Mouse (Mus musculus) frontal cortex, postnatal 25 days (tissue): ENCODE measurements at regions not wholly inside any gene's neighbourhood (a gene's known extent, or its start where the extent isn't known, plus 50 kb on each side); places are given as distances from the start of the nearest gene placed in this dataset.
"Not testable (repeated sequence)": the region's sequence is repeated elsewhere in the genome, so short reads cannot be mapped to it uniquely, and the experiment has no call there.

Source experiments
- DNase-seq, 2 experiments: peaks; one replicate each; pipeline ENCODE4 v3.0.0; 2022; ENCODE audit warnings: low spot score in 2 of 2

GRCm38 (mm10) chr12:109749256-109749655 lies 149.1 kb upstream of the Rtl1 start:
- no peak for DNase-seq

DNA sequence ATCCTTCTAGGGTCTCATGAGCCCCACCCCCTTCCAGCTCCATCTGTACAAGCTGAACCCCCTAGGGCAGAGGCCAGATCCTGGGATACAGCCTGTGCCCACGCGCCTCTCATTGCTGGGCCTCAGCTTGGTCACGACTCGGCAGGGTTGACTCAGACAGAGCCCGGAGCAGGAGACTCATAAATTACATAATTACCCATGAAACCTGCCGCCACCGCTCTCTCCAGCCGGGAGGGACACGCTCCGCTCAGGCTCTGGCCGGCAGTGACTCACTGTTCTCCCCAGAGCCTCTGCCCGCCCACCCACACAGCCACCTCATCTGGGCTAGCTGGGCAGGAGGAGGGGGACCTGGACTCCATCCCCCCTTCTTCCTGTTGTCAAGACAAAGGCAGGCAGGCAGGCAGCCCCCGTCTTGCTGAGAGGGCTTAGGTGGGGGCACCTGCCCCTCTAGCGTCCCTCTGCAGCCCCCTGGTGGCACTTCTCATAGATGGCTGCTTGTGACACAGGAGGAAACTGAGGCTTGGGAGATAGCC lies 149.6 kb upstream of the Rtl1 start:
- peak; percentile 53 to 62 for DNase-seq

DNA sequence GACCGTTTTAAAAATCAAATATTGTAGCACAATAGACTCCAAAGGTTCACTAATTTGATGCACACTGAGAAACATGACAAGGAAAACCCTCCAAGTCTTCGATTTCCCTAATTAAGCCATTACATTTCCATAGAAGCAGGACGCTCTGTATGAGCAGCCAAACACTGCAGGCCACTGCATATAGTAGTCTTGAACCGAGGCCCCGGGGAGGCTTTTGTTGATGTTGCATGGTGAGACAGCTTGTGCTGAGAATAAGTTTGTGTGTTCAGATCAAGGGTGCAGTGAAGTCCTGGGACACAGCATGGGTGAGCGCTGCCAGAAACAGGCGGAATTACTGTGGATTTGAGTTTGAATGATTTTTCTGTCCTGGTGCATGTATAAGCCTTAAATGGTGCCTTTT lies 154.9 kb upstream of the Rtl1 start:
- no peak for DNase-seq

DNA sequence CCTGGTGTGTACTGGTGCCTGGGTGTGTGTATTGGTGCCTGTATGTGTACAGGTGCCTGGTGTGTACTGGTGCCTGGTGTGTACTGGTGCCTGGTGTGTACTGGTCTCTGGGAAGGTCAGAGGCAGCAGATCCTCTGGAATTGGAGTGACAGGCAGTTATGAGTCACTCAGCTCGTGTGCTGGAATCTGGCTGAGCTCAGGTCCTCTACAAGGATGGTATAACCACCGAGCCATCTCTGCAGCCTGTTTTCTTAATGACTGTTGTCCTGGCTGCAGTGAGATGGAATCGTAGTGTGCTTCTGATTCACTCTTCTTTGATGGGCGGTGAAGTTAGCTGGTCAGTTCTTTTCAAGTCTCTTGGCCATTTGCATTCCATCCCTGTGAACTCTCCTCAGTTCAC lies 164.2 kb upstream of the Rtl1 start:
- DNase-seq = no peak

- not testable (repeated sequence) for DNase-seq
These were observed 166.5 kb upstream of the Rtl1 start for GRCm38 (mm10) chr12:109766602-109767001.

GRCm38 (mm10) chr12:109772543-109772942 lies 172.4 kb upstream of the Rtl1 start:
- no peak for DNase-seq

DNA sequence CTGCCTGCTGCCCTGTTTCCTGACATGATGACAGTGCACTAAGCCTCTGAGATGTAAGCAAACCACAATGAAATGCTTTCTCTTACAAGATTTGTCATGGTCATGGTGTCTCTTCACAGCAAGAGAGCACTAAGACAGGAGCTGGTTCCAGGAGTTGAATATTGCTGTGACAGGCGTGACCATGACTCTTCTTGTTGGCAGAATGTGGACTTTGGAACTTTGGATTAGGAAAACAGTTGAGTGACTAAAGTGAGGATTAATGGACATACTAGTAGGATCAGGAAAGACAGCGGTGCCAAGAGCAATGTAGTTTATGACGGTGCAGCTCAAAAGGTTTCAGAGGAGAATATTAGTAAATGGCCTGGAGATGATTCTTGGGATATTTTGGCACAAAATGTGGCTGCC lies 173.8 kb upstream of the Rtl1 start:
- no peak for DNase-seq

GRCm38 (mm10) chr12:109798846-109799245 lies 198.7 kb upstream of the Rtl1 start:
- DNase-seq = no peak

- DNase-seq = no peak
These were observed 199.3 kb upstream of the Rtl1 start for GRCm38 (mm10) chr12:109799395-109799794.

DNA sequence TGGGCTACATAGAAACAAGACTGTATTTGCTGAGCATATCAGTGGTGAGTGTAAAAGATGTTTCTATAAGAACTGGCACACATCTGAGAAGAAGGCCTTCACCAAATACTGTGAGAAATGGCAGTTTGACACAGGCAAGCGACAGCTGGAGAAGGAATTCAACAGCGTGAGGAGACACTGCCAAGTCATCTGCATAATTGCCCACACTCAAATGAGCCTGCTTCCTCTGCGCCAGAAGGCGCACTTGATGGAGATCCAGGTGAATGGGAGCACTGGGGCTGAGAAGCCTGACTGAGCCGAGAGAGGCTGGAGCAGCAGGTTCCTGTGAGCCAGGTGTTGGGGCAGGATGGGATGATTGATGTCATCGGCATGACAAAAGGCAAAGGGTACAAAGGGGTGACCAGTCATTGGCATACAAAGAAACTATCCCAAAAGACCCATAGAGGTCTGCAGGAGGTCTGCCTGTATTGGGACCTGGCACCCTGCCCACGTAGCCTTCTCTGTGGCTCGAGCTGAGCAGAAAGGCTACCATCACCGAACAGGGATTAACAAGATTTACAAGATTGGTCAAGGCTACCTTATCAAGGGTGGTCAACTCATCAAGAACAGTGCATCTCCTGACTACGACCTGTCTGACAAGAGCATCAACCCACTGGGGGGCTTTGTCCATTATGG lies 227.2 kb upstream of the Rtl1 start:
- DNase-seq = no peak

DNA sequence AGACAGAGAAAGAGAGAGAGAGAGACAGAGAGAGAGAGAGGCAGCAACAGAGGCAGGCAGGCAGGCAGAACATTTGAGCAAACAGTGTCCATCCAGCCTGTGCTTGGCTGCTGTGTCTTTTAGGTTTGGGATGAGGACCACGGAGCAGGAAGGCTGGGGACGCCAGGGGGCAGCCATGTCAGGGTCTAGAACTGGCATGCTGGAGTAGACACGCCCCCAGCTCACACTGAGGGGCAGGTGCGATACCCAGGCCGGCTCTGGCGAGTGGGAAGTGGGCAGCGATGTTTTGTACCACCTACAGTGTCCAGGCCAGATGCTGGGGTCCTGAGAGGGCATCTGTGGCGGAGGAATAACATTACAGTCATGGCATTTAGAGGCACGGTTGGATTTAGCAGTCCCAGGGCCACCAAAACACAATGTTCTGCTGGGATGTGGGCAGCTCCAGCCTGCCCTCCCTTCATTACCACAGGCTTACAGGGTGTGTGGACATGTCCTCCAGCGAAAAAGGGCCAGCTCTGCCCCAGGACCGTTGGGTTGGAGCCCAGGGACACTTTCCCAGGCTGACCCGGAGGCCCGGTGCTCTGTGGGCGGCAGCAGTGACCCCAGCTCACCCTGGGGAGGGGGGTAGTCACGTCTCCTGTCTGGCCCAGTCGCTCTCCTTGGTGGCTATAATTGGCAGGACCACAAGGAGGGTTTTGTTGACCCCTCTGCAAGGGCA lies 230.3 kb upstream of the Rtl1 start:
- DNase-seq = no peak

DNA sequence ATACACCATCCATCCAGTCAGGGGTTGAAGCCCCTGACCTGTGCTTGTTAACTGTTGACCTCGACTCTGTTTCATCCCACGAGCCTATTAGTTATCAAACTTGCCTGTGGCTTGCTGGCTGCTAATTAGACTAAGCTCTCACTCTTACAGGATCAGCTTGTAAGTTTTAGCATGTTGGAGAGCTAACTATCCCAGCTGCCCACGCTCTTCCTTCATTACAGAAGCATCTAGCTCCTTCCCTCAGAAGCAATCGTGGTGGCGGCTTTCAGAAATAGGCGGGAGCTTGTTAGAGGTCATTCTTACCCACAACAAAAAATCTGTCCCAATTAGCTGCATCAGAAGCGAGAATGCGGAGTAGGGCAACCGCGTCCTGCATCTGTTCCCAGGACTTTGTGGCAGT lies 232.8 kb upstream of the Rtl1 start:
- no peak for DNase-seq

DNA sequence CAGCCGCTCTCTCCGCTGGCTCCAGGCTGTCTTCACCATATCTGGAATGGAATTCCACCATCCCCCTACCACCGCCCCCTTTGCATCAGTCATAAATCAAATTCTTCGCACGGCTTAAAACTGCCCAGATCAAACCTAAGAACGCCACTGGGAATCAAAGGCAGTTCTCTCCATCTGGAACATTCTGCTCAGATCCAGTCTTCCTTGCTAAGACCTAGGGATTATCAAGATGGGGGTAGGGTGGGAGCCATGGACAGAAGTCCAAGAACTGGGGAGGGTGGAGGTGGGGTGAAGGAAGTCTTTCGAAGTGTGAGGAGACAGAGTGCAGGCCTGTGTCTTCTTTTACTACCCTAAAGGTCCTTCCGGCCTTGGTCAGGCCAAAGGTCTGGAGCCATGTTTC lies 236.4 kb upstream of the Rtl1 start:
- DNase-seq = no peak

DNA sequence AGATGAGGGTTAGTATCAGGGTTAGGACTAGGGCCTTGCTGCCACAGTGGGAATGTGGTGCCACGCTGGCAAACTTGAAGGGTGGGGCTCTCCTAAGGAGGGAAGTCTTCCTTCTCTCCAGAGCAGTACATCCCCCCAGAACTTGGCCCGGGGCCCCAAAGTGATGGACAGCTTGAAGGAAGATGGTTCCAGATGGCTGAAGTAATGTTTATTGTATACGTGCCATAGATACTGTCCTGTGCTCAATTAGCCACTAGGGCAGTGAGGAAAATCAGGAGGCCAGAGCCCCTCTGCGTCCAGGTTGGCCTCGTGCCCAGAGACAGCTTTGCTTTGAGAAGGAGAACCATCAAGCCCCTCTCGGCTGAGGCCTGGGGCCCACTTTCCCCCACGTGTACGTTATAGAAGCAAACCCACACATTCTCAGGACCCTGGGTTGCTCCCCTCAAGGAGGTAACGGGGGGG lies 239.0 kb upstream of the Rtl1 start:
- DNase-seq = no peak

GRCm38 (mm10) chr12:109839946-109840524 lies 239.9 kb upstream of the Rtl1 start:
- DNase-seq = no peak

GRCm38 (mm10) chr12:109844723-109845601 lies 244.8 kb upstream of the Rtl1 start:
- no peak for DNase-seq

GRCm38 (mm10) chr12:109845602-109845906 lies 245.4 kb upstream of the Rtl1 start:
- no peak for DNase-seq

GRCm38 (mm10) chr12:109856336-109856735 lies 256.2 kb upstream of the Rtl1 start:
- no peak for DNase-seq

DNA sequence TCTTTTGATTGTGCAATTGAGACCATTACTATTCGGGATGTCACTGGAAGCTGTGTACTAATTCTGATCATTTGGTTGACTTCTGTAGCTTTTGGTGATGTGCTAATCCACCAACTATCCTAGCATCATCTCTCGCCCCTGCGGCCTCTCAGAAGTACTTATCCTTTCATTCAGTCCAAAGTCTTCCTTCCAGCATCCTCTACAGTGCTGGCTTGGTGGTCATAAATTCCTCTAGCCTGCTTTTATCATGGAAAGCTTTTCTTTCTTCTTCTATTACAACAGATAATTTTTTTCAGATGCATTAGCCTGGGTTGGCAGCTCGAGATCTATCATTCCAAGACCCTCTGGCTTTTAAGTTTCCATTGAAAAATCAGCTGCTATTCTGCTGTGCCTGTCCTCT lies 257.6 kb upstream of the Rtl1 start:
- no peak for DNase-seq

GRCm38 (mm10) chr12:109864826-109865225 lies 264.7 kb upstream of the Rtl1 start:
- DNase-seq = no peak

- no peak for DNase-seq
These were observed 270.9 kb upstream of the Rtl1 start for GRCm38 (mm10) chr12:109871021-109871420.

DNA sequence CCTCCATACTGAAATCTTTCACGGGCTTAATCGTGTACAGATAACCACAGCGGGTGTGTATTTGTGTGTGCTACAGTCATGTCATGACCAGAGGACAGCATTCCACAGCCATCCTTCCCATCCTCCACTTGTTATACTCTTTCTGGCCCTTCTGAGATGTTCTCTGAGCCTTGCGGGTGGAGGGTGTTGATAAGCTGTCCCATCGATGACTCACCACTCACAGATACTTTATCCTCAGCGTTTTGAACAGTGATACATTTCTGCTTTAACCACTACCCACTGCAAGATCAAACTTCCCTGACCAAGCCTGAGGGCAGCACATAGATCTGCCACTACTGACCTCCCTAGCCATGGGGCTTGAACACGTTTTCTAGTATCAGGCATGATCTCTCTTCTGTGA lies 274.3 kb upstream of the Rtl1 start:
- DNase-seq = no peak
